Mouse (Mus musculus) MEL (cell line): ENCODE data around the gene Tgfb1.

ENCODE experiments used
- BHLHE40 ChIP-seq: IDR thresholded peaks from 2 replicates; pipeline ENCODE4 v1.6.1; 2012; ENCODE audit warnings: low read depth, mild to moderate bottlenecking, inconsistent platforms, low read length, improper control_type of control experiment, borderline replicate concordance
- CHD2 ChIP-seq: IDR thresholded peaks from 2 replicates; pipeline ENCODE4 v1.6.1; 2011; ENCODE audit warnings: low read length, improper control_type of control experiment
- CTCF ChIP-seq, 3 experiments: IDR thresholded peaks in 2 of 3; conservative IDR thresholded peaks in 1 of 3; 2 replicates each; pipeline ENCODE4 v1.5.1; 2011 to 2012; ENCODE audit warnings: low read length in 3 of 3, low read depth in 2 of 3, mild to moderate bottlenecking in 2 of 3, improper control_type of control experiment in 1 of 3, inconsistent platforms in 1 of 3, mixed read lengths in 1 of 3, moderate library complexity in 1 of 3; ENCODE audit not compliant: control insufficient read depth in 1 of 3, insufficient read depth in 1 of 3, poor library complexity in 1 of 3, severe bottlenecking in 1 of 3
- ETS1 ChIP-seq: IDR thresholded peaks from 2 replicates; pipeline ENCODE4 v1.6.1; 2012; ENCODE audit warnings: low read depth, mild to moderate bottlenecking, inconsistent platforms, low read length, improper control_type of control experiment, moderate library complexity
- MAX ChIP-seq: IDR thresholded peaks from 2 replicates; pipeline ENCODE4 v1.6.1; 2011; ENCODE audit warnings: low read length, improper control_type of control experiment
- NRF1 ChIP-seq: IDR thresholded peaks from 2 replicates; pipeline ENCODE4 v1.6.1; 2014; ENCODE audit warnings: low read depth, mild to moderate bottlenecking, inconsistent platforms, low read length, improper control_type of control experiment, moderate library complexity; ENCODE audit not compliant: poor library complexity, insufficient read depth, severe bottlenecking
- POLR2A ChIP-seq, 2 experiments: IDR thresholded peaks; 2 replicates each; pipeline ENCODE4 v1.6.1; 2011 to 2012; ENCODE audit warnings: low read length in 2 of 2, mild to moderate bottlenecking in 2 of 2, control low read depth in 1 of 2, improper control_type of control experiment in 1 of 2, low read depth in 1 of 2, moderate library complexity in 1 of 2; ENCODE audit not compliant: control insufficient read depth in 1 of 2, insufficient read depth in 1 of 2, poor library complexity in 1 of 2
- POLR2AphosphoS5 ChIP-seq: IDR thresholded peaks from 2 replicates; pipeline ENCODE4 v1.6.1; 2012; ENCODE audit warnings: low read depth, borderline replicate concordance, mild to moderate bottlenecking, inconsistent platforms, low read length, moderate library complexity, mixed read lengths
- RCOR1 ChIP-seq: IDR thresholded peaks from 2 replicates; pipeline ENCODE4 v1.6.1; 2012; ENCODE audit warnings: low read depth, mild to moderate bottlenecking, inconsistent platforms, low read length, improper control_type of control experiment
- SIN3A ChIP-seq: IDR thresholded peaks from 2 replicates; pipeline ENCODE4 v1.6.1; 2012; ENCODE audit warnings: low read length, improper control_type of control experiment, inconsistent platforms
- USF1 ChIP-seq: IDR thresholded peaks from 2 replicates; pipeline ENCODE4 v1.6.1; 2014; ENCODE audit warnings: low read depth, mild to moderate bottlenecking, inconsistent platforms, low read length, improper control_type of control experiment, moderate library complexity
- ZC3H11A ChIP-seq: IDR thresholded peaks from 2 replicates; pipeline ENCODE4 v1.6.1; 2012; ENCODE audit warnings: low read depth, mild to moderate bottlenecking, inconsistent platforms, low read length, improper control_type of control experiment
- ZMIZ1 ChIP-seq: IDR thresholded peaks from 2 replicates; pipeline ENCODE4 v1.6.1; 2012; ENCODE audit warnings: low read depth, mild to moderate bottlenecking, inconsistent platforms, low read length, improper control_type of control experiment, moderate library complexity

- TF ChIP-seq BHLHE40 (no peak), SIN3A (no peak; the same call in none of the 2 replicates), POLR2AphosphoS5 (no peak), CTCF (IDR thresholded peaks at IDR 0.05 in 2 of 3, conservative IDR thresholded peaks at IDR 0.05 in 1 of 3; ENCODE audit: control insufficient read depth in 1 of 3, insufficient read depth in 1 of 3, low read depth in 2 of 3, low read length in 3 of 3, poor library complexity in 1 of 3, severe bottlenecking in 1 of 3) (0 out of 6 replicates have a peak, but pooled peaks of 1 of the 3 experiments have one; percentile 8), ETS1 (no peak), ZMIZ1 (no peak), MAX (no peak), POLR2A (IDR thresholded peaks at IDR 0.05; ENCODE audit: control insufficient read depth in 1 of 2, insufficient read depth in 1 of 2, low read depth in 1 of 2, low read length in 2 of 2, poor library complexity in 1 of 2) (peak in 1 of 2 experiments; percentile 53; a peak in 1 of 4 replicates), USF1 (no peak), ZC3H11A (no peak), RCOR1 (no peak), CHD2 (no peak), NRF1 (0 out of 2 replicates have a peak, but pooled peaks have one; percentile 23)
These were observed 67.6 kb downstream of the Tgfb1 start for GRCm38 (mm10) chr7:25754439-25754737.
